Mouse (Mus musculus) lung, embryonic 14.5 days (tissue): ENCODE results near the gene Dpm1. TPM values are rescaled to one million over a fixed set of nuclear protein-coding genes. Genes with fewer than 3 reads are reported as not detected.

Experiments
- ATAC-seq: fragments of 200-750 bp; cut with Nextera tagmentation; 2 replicates; pipeline ENCODE4 v1.8.0; 2017; ENCODE audit warnings: mild to moderate bottlenecking, moderate TSS enrichment, moderate library complexity; ENCODE audit not compliant: insufficient read depth
- DNase-seq: peaks from one replicate; pipeline ENCODE4 v3.0.0-alpha.2; 2015
- H3K27ac ChIP-seq: fragments of 300-500 bp; sonication (generic); 2 replicates; pipeline ENCODE4 v1.5.1; 2014; ENCODE audit warnings: low read depth, mild to moderate bottlenecking, moderate library complexity
- H3K27me3 ChIP-seq: fragments of 300-500 bp; sonication (generic); 2 replicates; pipeline ENCODE4 v1.6.1; 2014; ENCODE audit warnings: low read length, control low read depth; ENCODE audit not compliant: insufficient read depth
- H3K36me3 ChIP-seq: fragments of 300-500 bp; sonication (generic); 2 replicates; pipeline ENCODE4 v1.6.1; 2014; ENCODE audit warnings: control low read depth; ENCODE audit not compliant: insufficient read depth
- H3K4me1 ChIP-seq: fragments of 300-500 bp; sonication (generic); 2 replicates; pipeline ENCODE4 v1.6.1; 2014; ENCODE audit warnings: antibody characterized with exemption, control low read depth; ENCODE audit not compliant: insufficient read depth
- H3K4me2 ChIP-seq: fragments of 300-500 bp; sonication (generic); 2 replicates; pipeline ENCODE4 v1.6.1; 2014; ENCODE audit warnings: mild to moderate bottlenecking
- H3K4me3 ChIP-seq: fragments of 300-500 bp; sonication (generic); 2 replicates; pipeline ENCODE4 v1.5.1; 2014; ENCODE audit warnings: low read depth, low read length
- H3K9ac ChIP-seq: fragments of 300-500 bp; sonication (generic); 2 replicates; pipeline ENCODE4 v1.6.1; 2014
- H3K9me3 ChIP-seq: fragments of 300-500 bp; sonication (generic); 2 replicates; pipeline ENCODE4 v1.6.1; 2016; ENCODE audit warnings: low read depth, low read length, control low read depth
- CTCF ChIP-seq: IDR thresholded peaks from 2 replicates; pipeline ENCODE4 v1.5.1; 2016; ENCODE audit warnings: antibody characterized with exemption, low read depth
- WGBS: fragments of 180-500 bp; shearing (Covaris S2); extraction: QIAGEN DNeasy Blood & Tissue Kit; methylation state at CpG from one replicate; pipeline ENCODE4 v1.1.7; 2014; 5-methylcytosine and 5-hydroxymethylcytosine counted together
- polyA plus RNA-seq: library from polyadenylated mRNA; unstranded; fragments of >200 nt; fragmentation: Nextera tagmentation; extraction: Ambion mirVana; gene quantifications from 2 replicates; pipeline ENCODE4 v1.2.1, GENCODE M21; 2014

Dpm1 gene
- polyA plus RNA-seq, 1 experiment from 2014 or later = 81.4 TPM

DNA sequence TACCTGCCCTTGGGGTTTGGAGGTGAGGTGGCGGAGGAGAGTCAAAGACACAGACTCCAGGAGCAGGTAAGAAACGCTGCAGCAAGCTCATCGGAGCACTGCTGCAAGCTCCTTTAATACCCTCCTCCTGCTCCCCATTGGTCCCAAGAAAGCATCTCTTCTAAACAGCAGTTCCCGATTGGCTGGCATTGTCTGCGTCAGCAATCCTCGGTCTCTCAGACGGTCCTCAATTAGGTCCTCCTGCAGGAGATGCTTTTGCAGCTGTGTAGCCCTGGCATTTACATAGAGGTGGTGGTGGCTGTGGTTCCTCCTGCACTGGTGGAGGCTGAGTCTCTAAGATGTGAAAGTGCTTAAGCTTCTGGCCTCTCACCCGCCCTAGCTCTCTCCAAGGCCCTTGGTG, 15.2 kb upstream of the Dpm1 start:
- WGBS = 36% methylated on average over 8 of the region's 8 CpGs
- H3K27me3 ChIP-seq = no peaks in the 10 kb centered on the region
- H3K27ac ChIP-seq = no peak overlapping the region

GRCm38 (mm10) chr2:168243278-168243677, 12.9 kb upstream of the Dpm1 start:
- no peak overlapping the region for H3K4me3 ChIP-seq
- H3K9ac ChIP-seq = no peak overlapping the region
- H3K36me3 ChIP-seq = no peaks in the 10 kb centered on the region
- H3K9me3 ChIP-seq = no peaks in the 10 kb centered on the region
- H3K27me3 ChIP-seq = no peaks in the 10 kb centered on the region
- 76% methylated on average over 4 of the region's 4 CpGs for WGBS
- DNase-seq (no peak), ATAC-seq (no peak)
- no peak overlapping the region for H3K27ac ChIP-seq
- TF ChIP-seq CTCF = no peak
- H3K4me2 ChIP-seq = no peak overlapping the region
- H3K4me1 ChIP-seq = no peaks in the 10 kb centered on the region

More for the DNA sequence above, 15.2 kb upstream of the Dpm1 start:
- Histone ChIP-seq H3K36me3 (no peaks in the 10 kb centered on the region), H3K4me3 (no peak overlapping the region), H3K9me3 (no peaks in the 10 kb centered on the region), H3K4me1 (no peaks in the 10 kb centered on the region), H3K4me2 (no peak overlapping the region), H3K9ac (no peak overlapping the region)
- no peak for ATAC-seq
- no peak for DNase-seq
- TF ChIP-seq CTCF = no peak

GRCm38 (mm10) chr2:168242841-168243240, 12.4 kb upstream of the Dpm1 start:
- ATAC-seq (peak; percentile 41; the same call in 1 of the 2 replicates), DNase-seq (peak; percentile 5)
- no peak overlapping the region for H3K4me3 ChIP-seq
- H3K4me2 ChIP-seq = no peak overlapping the region
- no peaks in the 10 kb centered on the region for H3K36me3 ChIP-seq
- no peak for TF ChIP-seq CTCF
- no peaks in the 10 kb centered on the region for H3K9me3 ChIP-seq
- H3K27ac ChIP-seq = no peak overlapping the region
- H3K4me1 ChIP-seq = no peaks in the 10 kb centered on the region
- H3K9ac ChIP-seq = no peak overlapping the region
- no peaks in the 10 kb centered on the region for H3K27me3 ChIP-seq

- DNase-seq (no peak), ATAC-seq (no peak)
- no peak for TF ChIP-seq CTCF
- H3K9ac ChIP-seq = no peak overlapping the region
- no peaks in the 10 kb centered on the region for H3K27me3 ChIP-seq
- no peak overlapping the region for H3K4me3 ChIP-seq
- peaks cover 10% of the 10 kb centered on the region; the same call in 1 of the 2 replicates for H3K36me3 ChIP-seq
- WGBS = 89% methylated on average over 4 of the region's 4 CpGs
- H3K4me1 ChIP-seq = no peaks in the 10 kb centered on the region
- H3K27ac ChIP-seq = no peak overlapping the region
- no peak overlapping the region for H3K4me2 ChIP-seq
- no peaks in the 10 kb centered on the region for H3K9me3 ChIP-seq
Observed at GRCm38 (mm10) chr2:168238335-168238734, 7.9 kb upstream of the Dpm1 start.

DNA sequence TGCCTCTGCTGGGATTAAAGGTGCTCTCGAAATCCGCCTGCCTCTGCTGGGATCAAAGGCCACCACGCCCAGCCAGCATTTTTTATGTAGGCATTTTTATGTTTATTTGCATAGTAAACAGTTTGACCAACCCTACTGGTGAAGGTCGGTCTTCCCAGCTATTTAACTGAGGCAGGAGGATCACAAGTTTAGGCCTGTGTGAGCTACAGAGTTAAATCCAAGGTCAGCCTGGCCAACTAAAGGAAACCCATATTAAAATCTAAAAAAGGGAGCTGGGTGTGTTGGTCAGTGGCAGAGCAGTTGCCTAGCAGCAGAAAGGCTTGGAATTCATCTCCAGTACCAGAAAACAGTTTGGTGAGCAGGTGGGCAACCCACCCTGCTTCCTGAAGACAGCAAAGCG, 2.9 kb upstream of the Dpm1 start:
- no peak for ATAC-seq
- H3K27ac ChIP-seq = no peak overlapping the region
- no peak overlapping the region for H3K9ac ChIP-seq
- no peaks in the 10 kb centered on the region for H3K27me3 ChIP-seq
- H3K9me3 ChIP-seq = no peaks in the 10 kb centered on the region
- DNase-seq = no peak
- H3K4me2 ChIP-seq = no peak overlapping the region
- H3K4me3 ChIP-seq = no peak overlapping the region
- peaks cover 28% of the 10 kb centered on the region; the same call in 1 of the 2 replicates for H3K36me3 ChIP-seq
- WGBS = 81% methylated on average over 5 of the region's 5 CpGs
- TF ChIP-seq CTCF = no peak
- peaks cover 14% of the 10 kb centered on the region; the same call in 1 of the 2 replicates for H3K4me1 ChIP-seq

DNA sequence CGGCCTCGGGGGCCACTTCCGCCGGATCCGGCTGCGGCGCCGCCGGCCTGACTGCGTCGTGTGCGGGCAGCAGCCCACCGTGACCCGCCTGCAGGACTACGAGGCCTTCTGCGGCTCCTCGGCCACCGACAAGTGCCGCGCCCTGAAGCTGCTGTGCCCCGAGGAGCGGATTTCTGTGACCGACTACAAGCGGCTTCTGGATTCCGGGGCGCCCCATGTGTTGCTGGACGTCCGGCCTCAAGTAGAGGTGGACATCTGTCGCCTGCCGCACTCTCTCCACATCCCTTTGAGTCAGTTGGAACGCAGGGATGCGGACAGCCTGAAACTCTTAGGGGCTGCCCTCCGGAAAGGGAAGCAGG, 1.1 kb upstream of the Dpm1 start:
- Histone ChIP-seq H3K27ac (no peak overlapping the region), H3K36me3 (peaks cover 38% of the 10 kb centered on the region), H3K4me3 (peak overlapping the region; percentile 100), H3K9ac (peak overlapping the region; percentile 92), H3K27me3 (no peaks in the 10 kb centered on the region), H3K4me2 (peak overlapping the region; percentile 99), H3K9me3 (no peaks in the 10 kb centered on the region), H3K4me1 (peaks cover 14% of the 10 kb centered on the region; the same call in 1 of the 2 replicates)
- no peak for DNase-seq
- ATAC-seq = no peak
- WGBS = 50% methylated on average over 33 of the region's 33 CpGs
- no peak for TF ChIP-seq CTCF

DNA sequence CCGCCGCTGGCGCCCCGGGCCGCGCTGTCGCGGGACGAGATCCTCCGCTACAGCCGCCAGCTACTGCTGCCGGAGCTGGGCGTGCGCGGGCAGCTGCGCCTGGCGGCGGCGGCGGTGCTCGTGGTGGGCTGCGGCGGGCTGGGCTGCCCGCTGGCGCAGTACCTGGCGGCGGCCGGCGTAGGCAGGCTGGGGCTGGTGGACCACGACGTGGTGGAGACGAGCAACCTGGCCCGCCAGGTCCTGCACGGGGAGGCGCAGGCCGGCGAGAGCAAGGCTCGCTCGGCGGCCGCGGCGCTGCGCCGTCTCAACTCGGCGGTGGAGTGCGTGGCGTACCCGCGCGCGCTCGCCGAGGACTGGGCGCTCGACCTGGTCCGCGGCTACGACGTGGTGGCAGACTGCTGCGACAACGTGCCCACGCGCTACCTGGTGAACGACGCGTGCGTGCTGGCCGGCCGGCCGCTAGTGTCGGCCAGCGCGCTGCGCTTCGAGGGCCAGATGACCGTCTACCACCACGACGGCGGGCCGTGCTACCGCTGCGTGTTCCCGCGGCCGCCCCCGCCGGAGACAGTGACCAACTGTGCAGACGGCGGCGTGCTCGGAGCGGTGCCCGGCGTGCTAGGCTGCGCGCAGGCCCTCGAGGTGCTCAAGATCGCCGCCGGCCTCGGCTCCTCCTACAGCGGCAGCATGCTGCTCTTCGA, 531 bp upstream of the Dpm1 start:
- peak overlapping the region; percentile 92 for H3K9ac ChIP-seq
- H3K27me3 ChIP-seq = no peaks in the 10 kb centered on the region
- H3K36me3 ChIP-seq = peaks cover 43% of the 10 kb centered on the region
- DNase-seq (peak; percentile 15), ATAC-seq (peak; percentile 65)
- no peaks in the 10 kb centered on the region for H3K9me3 ChIP-seq
- H3K4me2 ChIP-seq = peak overlapping the region; percentile 99
- TF ChIP-seq CTCF = no peak
- WGBS = 1% methylated on average over 88 of the region's 105 CpGs
- peak overlapping the region; percentile 100 for H3K4me3 ChIP-seq
- H3K27ac ChIP-seq = peak overlapping the region; percentile 95
- peaks cover 14% of the 10 kb centered on the region; the same call in 1 of the 2 replicates for H3K4me1 ChIP-seq
